Mouse (Mus musculus) limb, embryonic 11.5 days (tissue): ENCODE data around the gene Hprt. TPM values are rescaled to one million over a fixed set of nuclear protein-coding genes. Genes with fewer than 3 reads are reported as not detected.
"Not testable (repeated sequence)": the region's sequence is repeated elsewhere in the genome, so short reads cannot be mapped to it uniquely, and the experiment has no call there.

ENCODE experiments used
- ATAC-seq: fragments of 200-750 bp; cut with Nextera tagmentation; 2 replicates; pipeline ENCODE4 v1.8.0; 2017; ENCODE audit warnings: low read depth; ENCODE audit not compliant: insufficient number of reproducible peaks, low FRiP score, low TSS enrichment
- DNase-seq: peaks from one replicate; pipeline ENCODE4 v3.0.0-alpha.2; 2015; ENCODE audit warnings: low spot score
- H3K27ac ChIP-seq: fragments of 300-500 bp; sonication (generic); replicated peaks from 2 replicates; pipeline ENCODE4 v1.5.1; 2014; ENCODE audit warnings: low read depth, mild to moderate bottlenecking, low read length
- H3K27me3 ChIP-seq: fragments of 300-500 bp; sonication (generic); 2 replicates; pipeline ENCODE4 v1.6.1; 2014; ENCODE audit warnings: mild to moderate bottlenecking, low read length, mixed read lengths; ENCODE audit not compliant: control insufficient read depth, insufficient read depth
- H3K36me3 ChIP-seq: fragments of 300-500 bp; sonication (generic); 2 replicates; pipeline ENCODE4 v1.6.1; 2014; ENCODE audit warnings: mild to moderate bottlenecking, low read length, moderate library complexity, mixed read lengths; ENCODE audit not compliant: control insufficient read depth, insufficient read depth
- H3K4me1 ChIP-seq: fragments of 300-500 bp; sonication (generic); 2 replicates; pipeline ENCODE4 v1.6.1; 2014; ENCODE audit warnings: low read length, mixed read lengths; ENCODE audit not compliant: control insufficient read depth, insufficient read depth
- H3K4me2 ChIP-seq: fragments of 300-500 bp; sonication (generic); 2 replicates; pipeline ENCODE4 v1.6.1; 2014; ENCODE audit warnings: low read depth, mild to moderate bottlenecking, moderate library complexity; ENCODE audit not compliant: severe bottlenecking
- H3K4me3 ChIP-seq: fragments of 300-500 bp; sonication (generic); 2 replicates; pipeline ENCODE4 v1.5.1; 2014; ENCODE audit warnings: low read depth, low read length
- H3K9ac ChIP-seq: fragments of 300-500 bp; sonication (generic); 2 replicates; pipeline ENCODE4 v1.6.1; 2014; ENCODE audit warnings: mild to moderate bottlenecking, low read length
- H3K9me3 ChIP-seq: fragments of 300-500 bp; sonication (generic); 2 replicates; pipeline ENCODE4 v1.6.1; 2016; ENCODE audit warnings: low read length; ENCODE audit not compliant: control insufficient read depth
- WGBS: fragments of 180-500 bp; shearing (Covaris S2); extraction: QIAGEN DNeasy Blood & Tissue Kit; methylation state at CpG from one replicate; pipeline ENCODE4 v1.1.7; 2014; 5-methylcytosine and 5-hydroxymethylcytosine counted together
- polyA plus RNA-seq: library from polyadenylated mRNA; unstranded; fragments of >200 nt; fragmentation: Nextera tagmentation; extraction: Ambion mirVana; gene quantifications from 2 replicates; pipeline ENCODE4 v1.2.1, GENCODE M21; 2014

The Hprt gene
- polyA plus RNA-seq, 1 experiment from 2014 or later = 87.1 TPM

DNA sequence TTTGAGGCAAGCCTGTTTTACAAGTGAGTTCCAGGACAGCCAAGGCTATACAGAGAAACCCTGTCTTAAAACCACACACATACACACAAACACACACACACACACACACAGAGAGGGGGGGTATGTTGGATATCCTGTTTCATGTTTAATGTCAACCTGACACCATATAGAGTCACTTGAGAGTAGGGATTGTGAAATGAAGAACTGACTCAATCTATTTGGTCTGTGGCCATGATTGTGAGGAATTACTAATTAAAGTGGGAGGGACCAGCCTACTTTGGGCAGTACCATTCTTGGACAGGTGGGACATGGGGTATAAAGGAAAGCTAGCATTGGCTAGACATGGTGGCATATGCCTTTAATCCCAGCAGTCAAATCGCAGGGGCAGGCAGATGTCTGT lies 15.3 kb upstream of the Hprt start:
- Histone ChIP-seq H3K4me3 (no peak overlapping the region), H3K27me3 (no peaks in the 10 kb centered on the region), H3K4me2 (no peak overlapping the region), H3K9me3 (no peaks in the 10 kb centered on the region), H3K4me1 (no peaks in the 10 kb centered on the region), H3K36me3 (no peaks in the 10 kb centered on the region), H3K27ac (no peak overlapping the region), H3K9ac (no peak overlapping the region)
- ATAC-seq (no peak), DNase-seq (no peak)
- WGBS = 86% methylated on average over 1 of the region's 1 CpGs

DNA sequence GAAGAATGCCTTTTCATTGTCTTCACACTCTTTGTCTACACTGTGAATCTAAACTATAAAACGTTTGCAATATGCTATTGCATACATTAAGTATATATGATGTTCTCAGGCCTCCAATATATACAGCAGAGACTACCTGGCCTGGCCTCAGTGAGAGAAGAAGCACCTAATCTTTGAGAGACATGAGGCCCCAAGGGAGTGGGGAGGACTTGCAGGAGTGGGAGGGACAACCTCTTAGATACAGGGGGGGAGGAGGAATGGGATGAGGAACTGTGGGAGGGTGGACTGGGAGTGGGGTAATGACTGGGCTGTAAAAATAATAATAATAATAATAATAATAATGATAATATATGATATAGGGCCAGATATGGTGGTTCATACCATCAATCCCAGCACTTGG lies 9.4 kb upstream of the Hprt start:
- Histone ChIP-seq H3K9me3 (no peaks in the 10 kb centered on the region), H3K4me3 (no peak overlapping the region), H3K4me1 (no peaks in the 10 kb centered on the region), H3K9ac (no peak overlapping the region), H3K27me3 (no peaks in the 10 kb centered on the region), H3K27ac (no peak overlapping the region), H3K4me2 (no peak overlapping the region), H3K36me3 (no peaks in the 10 kb centered on the region)
- DNase-seq = no peak
- 49% methylated on average over 1 of the region's 1 CpGs for WGBS
- ATAC-seq = no peak

- no peaks in the 10 kb centered on the region for H3K9me3 ChIP-seq
- H3K27me3 ChIP-seq = no peaks in the 10 kb centered on the region
- ATAC-seq (no peak), DNase-seq (no peak)
- H3K36me3 ChIP-seq = no peaks in the 10 kb centered on the region
- 76% methylated on average over 3 of the region's 3 CpGs for WGBS
- no peak overlapping the region for H3K4me3 ChIP-seq
- H3K9ac ChIP-seq = no peak overlapping the region
- no peak overlapping the region for H3K4me2 ChIP-seq
- H3K4me1 ChIP-seq = no peaks in the 10 kb centered on the region
- H3K27ac ChIP-seq = no peak overlapping the region
These were observed 6.6 kb upstream of the Hprt start for GRCm38 (mm10) chrX:52981378-52981777.

- not testable (repeated sequence) for H3K27ac ChIP-seq, H3K9ac ChIP-seq, DNase-seq, H3K4me2 ChIP-seq, H3K4me3 ChIP-seq, H3K4me1 ChIP-seq, H3K9me3 ChIP-seq, H3K27me3 ChIP-seq, H3K36me3 ChIP-seq, ATAC-seq
- WGBS = 87% methylated on average over 5 of the region's 5 CpGs
These were observed 6.8 kb downstream of the Hprt start for GRCm38 (mm10) chrX:52994726-52995125.

DNA sequence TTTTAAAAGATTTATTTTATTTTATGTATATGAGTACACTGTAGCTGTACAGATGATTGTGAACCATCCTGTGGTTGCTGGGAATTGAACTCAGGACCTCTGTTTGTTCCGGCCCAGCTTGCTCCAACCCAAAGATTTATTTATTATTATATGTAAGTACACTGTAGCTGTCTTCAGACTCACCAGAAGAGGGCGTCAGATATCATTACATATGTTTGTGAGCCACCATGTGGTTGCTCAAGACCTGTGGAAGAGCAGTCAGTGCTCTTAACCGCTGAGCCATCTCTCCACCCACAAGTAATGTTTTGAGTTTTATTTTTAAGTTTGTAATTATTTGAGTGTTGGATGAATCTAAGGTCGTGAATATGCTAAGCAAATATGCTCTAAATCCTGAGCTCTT lies 16.9 kb downstream of the Hprt start:
- not testable (repeated sequence) for H3K36me3 ChIP-seq, H3K4me3 ChIP-seq, H3K9me3 ChIP-seq, H3K4me1 ChIP-seq, H3K9ac ChIP-seq, H3K4me2 ChIP-seq, ATAC-seq, DNase-seq, H3K27ac ChIP-seq, H3K27me3 ChIP-seq
- 67% methylated on average over 4 of the region's 4 CpGs for WGBS

GRCm38 (mm10) chrX:53006062-53006461 lies 18.1 kb downstream of the Hprt start:
- Histone ChIP-seq H3K4me2 (no peak overlapping the region), H3K4me3 (no peak overlapping the region), H3K27me3 (no peaks in the 10 kb centered on the region), H3K4me1 (no peaks in the 10 kb centered on the region), H3K9me3 (no peaks in the 10 kb centered on the region), H3K36me3 (no peaks in the 10 kb centered on the region), H3K9ac (no peak overlapping the region), H3K27ac (no peak overlapping the region)
- ATAC-seq = no peak
- no peak for DNase-seq
- 48% methylated on average over 3 of the region's 3 CpGs for WGBS

DNA sequence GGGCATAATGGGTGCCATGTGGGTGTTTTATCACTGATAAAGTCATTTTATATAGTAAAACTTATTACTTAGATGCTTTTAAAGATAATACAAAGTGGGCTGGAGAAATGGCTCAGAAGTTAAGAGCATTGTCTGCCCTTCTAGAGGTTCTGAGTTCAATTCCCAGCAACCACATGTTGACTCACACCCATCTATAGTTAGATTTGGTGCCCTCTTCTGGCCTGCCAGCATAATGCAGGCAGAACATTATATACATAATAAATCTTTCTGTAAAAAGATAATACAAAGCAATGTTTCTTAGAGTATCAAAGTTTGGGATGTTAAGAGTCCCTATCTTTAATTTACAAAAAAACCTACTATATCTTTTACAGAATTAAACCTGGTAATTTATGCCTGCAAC lies 27.6 kb downstream of the Hprt start:
- Histone ChIP-seq H3K9me3 (no peaks in the 10 kb centered on the region), H3K4me3 (no peak overlapping the region), H3K27ac (no peak overlapping the region), H3K9ac (no peak overlapping the region), H3K27me3 (no peaks in the 10 kb centered on the region), H3K4me1 (no peaks in the 10 kb centered on the region), H3K36me3 (no peaks in the 10 kb centered on the region), H3K4me2 (no peak overlapping the region)
- DNase-seq (no peak), ATAC-seq (no peak)

DNA sequence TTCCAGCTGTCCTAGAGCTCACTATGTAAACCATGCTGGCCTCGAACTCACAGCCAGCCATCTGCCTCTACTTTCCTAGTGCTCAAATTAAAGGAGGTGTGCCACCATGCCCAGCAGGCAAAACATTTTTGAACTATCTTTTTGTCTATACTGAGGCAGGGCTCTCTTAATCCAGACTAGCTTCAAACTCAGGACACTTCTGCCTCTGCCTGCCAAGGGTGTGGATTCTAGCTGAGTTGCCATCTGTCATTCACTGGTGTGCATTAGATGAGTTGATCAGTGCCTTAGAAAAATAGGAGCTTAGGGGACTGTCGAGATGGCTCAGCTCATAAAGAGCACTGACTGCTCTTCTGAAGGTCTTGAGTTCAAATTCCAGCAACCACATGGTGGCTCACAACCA lies 35.1 kb downstream of the Hprt start:
- ATAC-seq = no peak
- H3K27me3 ChIP-seq = no peaks in the 10 kb centered on the region
- H3K4me2 ChIP-seq = no peak overlapping the region
- no peaks in the 10 kb centered on the region for H3K4me1 ChIP-seq
- no peak overlapping the region for H3K4me3 ChIP-seq
- no peak for DNase-seq
- H3K9me3 ChIP-seq = no peaks in the 10 kb centered on the region
- H3K36me3 ChIP-seq = no peaks in the 10 kb centered on the region
- WGBS = 81% methylated on average over 2 of the region's 2 CpGs
- H3K27ac ChIP-seq = no peak overlapping the region
- no peak overlapping the region for H3K9ac ChIP-seq

GRCm38 (mm10) chrX:53024268-53024667 lies 36.3 kb downstream of the Hprt start:
- H3K4me2 ChIP-seq, H3K4me3 ChIP-seq, H3K9me3 ChIP-seq, H3K36me3 ChIP-seq, H3K4me1 ChIP-seq, H3K27ac ChIP-seq, H3K9ac ChIP-seq, H3K27me3 ChIP-seq: not testable (repeated sequence)
- DNase-seq (peak; percentile 42), ATAC-seq (peak; percentile 35; the same call in 1 of the 2 replicates)
- WGBS = 23% methylated on average over 3 of the region's 3 CpGs
